Mouse (Mus musculus) liver (tissue): ENCODE measurements at regions not wholly inside any gene's neighbourhood (a gene's known extent, or its start where the extent isn't known, plus 50 kb on each side); places are given as distances from the start of the nearest gene placed in this dataset.
"Not testable (repeated sequence)": the region's sequence is repeated elsewhere in the genome, so short reads cannot be mapped to it uniquely, and the experiment has no call there.

ENCODE experiments used
- DNase-seq: peaks from one replicate; pipeline ENCODE4 v3.0.0-alpha.2; 2020; ENCODE audit warnings: mixed read lengths

- DNase-seq, result peak; percentile 40
Observed at GRCm38 (mm10) chr6:31011407-31012020, 52.6 kb upstream of the Klf14 start.

- DNase-seq, result no peak
Observed at GRCm38 (mm10) chr6:31016566-31016965, 57.7 kb upstream of the Klf14 start.

DNA sequence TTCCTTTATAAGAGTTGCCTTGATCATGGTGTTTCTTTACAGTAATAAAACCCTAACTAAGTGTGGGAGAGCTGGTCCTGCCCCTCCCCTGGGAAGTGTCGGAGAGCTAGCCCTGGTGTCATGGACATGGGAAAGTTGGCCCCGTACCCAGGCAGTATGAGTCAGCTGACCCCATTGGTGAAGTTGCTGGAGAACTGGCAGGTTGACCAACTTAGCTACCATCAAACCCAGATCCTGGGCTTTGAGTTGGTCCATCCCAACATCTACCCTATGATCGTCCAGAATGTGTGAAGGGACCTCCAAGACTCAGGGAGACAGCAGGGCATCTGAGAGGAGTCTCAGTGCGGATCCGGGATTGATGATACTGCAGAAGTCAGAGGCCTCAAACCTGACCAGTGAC, 62.9 kb upstream of the Klf14 start:
- DNase-seq, result no peak

- no peak for DNase-seq
Observed at GRCm38 (mm10) chr6:31029777-31030176, 70.9 kb upstream of the Klf14 start.

DNA sequence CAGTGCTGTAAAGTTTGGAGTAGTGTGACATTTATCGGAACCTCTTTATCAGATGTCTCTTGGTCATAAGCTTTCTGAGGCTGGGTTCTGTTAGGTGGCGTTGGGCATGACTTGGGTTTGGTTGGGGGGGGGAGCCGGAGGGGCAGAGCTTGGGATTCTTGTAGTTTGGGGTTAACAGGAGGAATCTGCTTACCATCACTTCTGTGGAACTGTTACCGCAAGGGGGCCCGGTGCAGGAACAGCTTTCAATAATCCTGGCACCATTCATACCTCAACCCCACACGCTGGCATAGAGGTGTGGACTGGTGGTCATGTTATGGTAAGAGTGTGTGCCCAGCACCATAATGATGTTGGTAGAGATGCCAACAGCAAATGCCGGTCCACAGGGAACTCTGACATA, 72.1 kb upstream of the Klf14 start:
- DNase-seq, result no peak

DNA sequence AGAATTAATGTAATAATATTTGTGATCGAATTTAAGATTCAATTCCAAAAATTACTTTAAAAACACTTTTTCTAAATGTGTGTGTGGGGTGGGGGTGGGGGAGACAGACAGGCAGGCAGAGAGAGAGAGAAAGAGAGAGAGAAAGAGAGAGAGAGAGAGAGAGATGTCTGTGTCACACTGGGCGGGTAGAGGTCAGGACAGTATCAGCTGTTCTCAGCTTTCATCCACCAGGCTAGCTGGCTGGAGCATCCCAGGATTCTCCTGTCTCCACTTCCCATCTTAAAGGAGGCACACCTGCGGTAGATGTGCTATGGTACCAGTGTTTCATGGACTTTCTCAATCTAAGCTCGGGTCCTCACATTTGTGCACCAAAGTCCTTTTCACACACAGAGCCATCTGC, 73.3 kb upstream of the Klf14 start:
- DNase-seq, result no peak

DNA sequence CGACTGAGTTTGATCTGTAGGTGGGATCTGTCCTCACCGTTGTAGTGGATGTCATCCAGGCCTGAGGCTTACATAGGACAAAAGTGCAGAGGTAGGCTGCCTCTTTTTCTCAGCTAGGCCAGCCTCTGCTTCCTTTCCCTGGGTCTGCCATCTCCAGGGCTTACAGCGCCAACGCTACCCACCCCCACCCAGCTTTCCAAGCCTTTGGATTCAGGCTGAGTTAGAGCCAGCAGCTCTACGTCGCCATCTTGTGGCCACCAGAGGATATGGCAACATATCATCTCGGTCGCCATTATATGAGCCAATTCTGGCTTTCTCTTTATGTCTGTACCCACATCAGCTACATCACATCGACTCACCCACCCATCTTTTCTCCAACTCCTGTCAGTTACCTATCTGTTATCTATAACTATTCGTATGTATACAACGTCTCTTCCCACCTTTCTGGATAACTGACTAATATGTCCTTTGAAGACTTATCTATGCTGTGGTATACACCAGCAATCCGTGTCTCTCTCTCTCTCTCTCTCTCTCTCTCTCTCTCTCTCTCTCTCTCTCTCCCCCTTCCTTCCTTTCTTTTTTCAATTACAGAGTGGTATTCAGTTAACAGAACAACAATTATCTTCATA, 74.2 kb upstream of the Klf14 start:
- peak; percentile 72 for DNase-seq

DNA sequence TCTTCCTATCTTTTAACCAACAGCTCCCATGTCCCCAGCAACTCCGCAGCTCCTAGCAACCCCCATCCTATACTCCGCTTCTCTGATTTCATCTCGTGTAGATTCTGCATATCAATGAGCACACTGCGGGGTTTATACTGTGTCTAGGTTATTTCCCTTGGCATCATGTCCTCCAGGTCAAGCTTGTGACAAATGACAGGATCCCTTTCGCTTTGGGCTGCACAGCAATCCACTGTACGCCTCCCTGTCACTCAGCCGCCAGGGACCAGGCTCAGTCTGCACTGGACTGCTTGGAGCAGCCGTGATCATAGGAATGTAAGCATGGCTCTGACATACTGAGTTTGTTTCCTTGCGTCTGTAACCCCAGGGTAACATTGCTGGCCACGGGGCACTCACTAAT, 75.9 kb upstream of the Klf14 start:
- DNase-seq, result no peak

DNA sequence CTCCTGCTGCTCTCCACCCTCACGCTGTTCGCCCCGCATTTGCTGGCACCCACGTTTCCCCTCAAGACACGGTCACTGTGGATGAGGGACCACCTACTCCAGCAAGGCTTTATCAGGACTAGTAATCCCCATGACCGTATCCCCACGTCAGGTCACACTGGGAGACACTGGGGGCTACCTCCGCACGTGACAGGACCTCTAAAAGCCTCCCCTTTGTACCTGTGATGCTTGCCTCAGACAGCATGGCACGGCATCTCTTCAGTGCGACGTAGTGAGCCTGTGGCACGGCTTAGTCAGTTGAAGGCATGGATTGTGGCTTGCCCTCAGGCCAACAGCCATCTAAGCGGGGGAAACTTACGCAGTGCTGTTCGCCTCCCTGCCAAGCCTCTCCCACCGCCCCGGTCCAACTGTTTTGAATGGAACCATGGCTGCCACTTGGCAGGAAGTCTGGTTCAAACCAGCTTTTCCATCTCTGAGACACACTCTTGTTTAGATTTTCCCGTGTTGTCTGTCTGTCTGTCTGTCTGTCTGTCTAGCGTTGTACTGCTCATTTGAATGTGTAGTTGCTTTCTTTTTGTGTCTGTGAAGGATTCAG, 79.0 kb upstream of the Klf14 start:
- no peak for DNase-seq

- DNase-seq, result not testable (repeated sequence)
Observed at GRCm38 (mm10) chr6:31038445-31038844, 79.6 kb upstream of the Klf14 start.

DNA sequence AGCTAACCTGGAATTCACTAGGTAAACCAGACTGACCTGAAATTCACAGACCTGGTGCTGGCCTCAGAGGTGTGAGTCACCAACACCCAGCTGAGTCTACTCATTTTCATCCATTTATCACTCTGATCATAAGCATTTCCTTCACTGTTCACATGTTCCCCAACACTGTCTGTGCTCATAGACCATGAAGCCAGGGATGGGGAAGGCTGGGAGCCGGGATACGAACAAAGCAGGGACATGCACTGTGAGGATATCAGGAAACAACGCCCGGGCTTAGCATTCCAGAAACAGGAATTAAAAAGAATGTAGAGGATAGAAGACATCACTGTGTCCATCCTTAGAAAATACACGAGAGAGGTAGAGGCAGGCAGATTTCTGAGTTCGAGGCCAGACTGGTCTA, 80.6 kb upstream of the Klf14 start:
- no peak for DNase-seq

DNA sequence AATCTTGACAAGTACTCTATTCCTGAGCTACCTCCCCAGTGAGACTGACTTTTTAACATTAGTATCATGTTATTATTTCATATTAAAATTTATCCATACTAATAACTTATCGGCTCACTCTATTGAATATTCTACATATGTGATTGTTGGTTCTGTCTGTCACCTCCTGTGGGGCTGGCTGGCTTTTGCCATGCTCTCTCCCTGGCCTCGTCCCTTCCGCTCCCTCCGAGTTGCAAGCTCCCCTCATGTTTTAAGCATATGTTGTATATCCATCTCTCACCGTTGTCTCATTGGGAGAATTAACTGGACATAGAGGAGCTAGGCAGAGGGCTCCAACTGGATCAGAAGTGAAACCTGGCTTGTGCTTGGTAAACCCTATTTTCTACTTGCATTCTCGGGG, 81.9 kb upstream of the Klf14 start:
- no peak for DNase-seq

DNA sequence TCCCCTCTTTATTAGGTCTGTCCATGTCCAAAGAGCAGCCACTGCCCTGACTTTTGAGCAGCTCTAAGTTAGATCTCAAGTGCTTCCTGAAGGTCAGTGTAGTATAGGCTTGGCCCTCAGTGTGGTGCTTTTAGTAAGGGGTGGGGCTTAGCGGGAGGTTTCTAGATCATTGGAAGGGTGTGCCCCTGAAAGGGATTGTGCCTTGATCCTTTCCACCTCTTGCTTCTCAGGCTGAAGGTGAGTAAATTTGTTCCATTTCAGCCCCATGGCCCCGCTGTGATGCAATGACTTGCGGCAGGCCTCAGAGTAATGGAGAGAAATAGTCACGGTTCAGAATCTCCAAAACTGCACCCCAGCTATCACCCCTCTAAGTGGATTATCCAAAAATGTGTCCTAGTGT, 84.5 kb upstream of the Klf14 start:
- DNase-seq, result no peak

- no peak for DNase-seq
Observed at GRCm38 (mm10) chr6:31043919-31044318, 85.0 kb upstream of the Klf14 start.

- DNase-seq, result no peak
Observed at GRCm38 (mm10) chr6:31046197-31046596, 87.3 kb upstream of the Klf14 start.

- no peak for DNase-seq
Observed at GRCm38 (mm10) chr6:31048920-31049576, 90.2 kb upstream of the Klf14 start.

GRCm38 (mm10) chr6:31050831-31051230, 92.0 kb upstream of the Klf14 start:
- no peak for DNase-seq

- no peak for DNase-seq
Observed at GRCm38 (mm10) chr6:31051771-31052170, 92.9 kb upstream of the Klf14 start.

DNA sequence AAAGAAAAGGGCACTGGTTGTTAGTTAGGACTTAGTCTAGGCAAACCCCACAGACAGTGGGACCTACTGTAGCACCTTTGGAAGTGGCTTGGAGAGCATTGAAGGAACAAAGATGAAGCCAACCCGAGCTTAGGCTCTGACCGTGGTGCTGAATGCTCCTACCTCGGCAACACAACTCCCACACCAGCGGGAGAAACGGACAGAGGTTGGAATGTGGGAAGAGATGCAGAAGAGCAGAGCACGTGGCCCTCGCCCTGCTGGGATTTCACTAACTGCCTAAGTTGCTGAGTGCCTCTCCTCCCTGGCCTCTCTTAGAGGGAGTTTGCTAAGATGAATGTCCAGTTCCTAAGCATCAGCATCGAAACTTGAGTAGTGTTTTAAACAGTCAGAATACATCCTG, 94.1 kb upstream of the Klf14 start:
- DNase-seq, result no peak

- no peak for DNase-seq
Observed at GRCm38 (mm10) chr6:31056786-31057566, 98.1 kb upstream of the Klf14 start.

- no peak for DNase-seq
Observed at GRCm38 (mm10) chr6:31058299-31058698, 99.4 kb upstream of the Klf14 start.

- DNase-seq, result no peak
Observed at GRCm38 (mm10) chr6:31058961-31059360, 100.1 kb upstream of the Klf14 start.

DNA sequence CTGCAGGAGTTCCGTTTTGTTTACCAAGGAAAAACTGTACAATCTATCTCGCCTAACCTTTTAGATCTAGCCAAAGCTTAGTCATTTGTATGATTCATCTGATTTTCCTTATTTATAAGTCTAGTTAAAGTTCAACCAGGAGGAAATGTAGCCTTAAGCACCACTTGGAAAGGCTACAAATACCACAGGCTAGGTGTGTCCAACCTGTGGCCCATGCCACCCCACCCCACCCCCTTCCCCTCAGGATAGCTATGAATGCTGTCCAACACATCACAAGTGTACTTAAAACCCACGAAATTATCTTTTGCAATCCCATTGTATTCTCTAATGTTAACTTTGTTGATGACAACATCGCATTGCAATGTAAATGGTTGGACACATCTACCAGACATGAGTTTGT, 102.9 kb upstream of the Klf14 start:
- DNase-seq, result no peak
